Mouse (Mus musculus) mouse embryonic stem cell (cell line): ENCODE measurements around the gene Myo18a.

Experiments
- in situ Hi-C, 2 experiments: fragments of 300-500 bp; cut with MboI; formaldehyde crosslinking; loops; 1 replicate in 1 of 2; 3 replicates in 1 of 2; pipeline ENCODE4 v1.14.3; 2019 to 2020; ENCODE audit warnings: low sequenced_read_pairs in 2 of 2, low pct_unique_long_range_greater_than_20kb in 1 of 2, mixed read lengths in 1 of 2; ENCODE audit not compliant: unreplicated experiment in 1 of 2

Myo18a gene

GRCm38 (mm10) chr11:77850401-77851244, 87.6 kb downstream of the Myo18a start:
- in situ Hi-C loops: no loop called here

- in situ Hi-C loops: no loop called here
Observed at GRCm38 (mm10) chr11:77851483-77852010, 88.5 kb downstream of the Myo18a start.

GRCm38 (mm10) chr11:77852195-77852594, 89.1 kb downstream of the Myo18a start:
- in situ Hi-C loops: no loop called here

- in situ Hi-C loops: no loop called here
Observed at GRCm38 (mm10) chr11:77852941-77853668, 90.1 kb downstream of the Myo18a start.

GRCm38 (mm10) chr11:77854641-77855040, 91.6 kb downstream of the Myo18a start:
- in situ Hi-C loops: no loop called here

GRCm38 (mm10) chr11:77855396-77855795, 92.3 kb downstream of the Myo18a start:
- in situ Hi-C loops: no loop called here

GRCm38 (mm10) chr11:77857089-77857488, 94.0 kb downstream of the Myo18a start:
- in situ Hi-C loops: no loop called here

GRCm38 (mm10) chr11:77858589-77858988, 95.5 kb downstream of the Myo18a start:
- in situ Hi-C loops: no loop called here

- in situ Hi-C loops: no loop called here
Observed at GRCm38 (mm10) chr11:77860947-77861346, 97.9 kb downstream of the Myo18a start.

GRCm38 (mm10) chr11:77862887-77863286, 99.8 kb downstream of the Myo18a start:
- in situ Hi-C loops: no loop called here

GRCm38 (mm10) chr11:77864771-77865170, 101.7 kb downstream of the Myo18a start:
- in situ Hi-C loops: no loop called here

GRCm38 (mm10) chr11:77867419-77868083, 104.5 kb downstream of the Myo18a start:
- in situ Hi-C loops: no loop called here

- in situ Hi-C loops: no loop called here
Observed at GRCm38 (mm10) chr11:77871436-77871835, 108.4 kb downstream of the Myo18a start.

GRCm38 (mm10) chr11:77872236-77872635, 109.2 kb downstream of the Myo18a start:
- in situ Hi-C loops: no loop called here

- in situ Hi-C loops: no loop called here
Observed at GRCm38 (mm10) chr11:77872685-77873084, 109.6 kb downstream of the Myo18a start.

- in situ Hi-C loops: no loop called here
Observed at GRCm38 (mm10) chr11:77873116-77873515, 110.1 kb downstream of the Myo18a start.

- in situ Hi-C loops: no loop called here
Observed at GRCm38 (mm10) chr11:77874685-77875231, 111.7 kb downstream of the Myo18a start.

- in situ Hi-C loops: no loop called here
Observed at GRCm38 (mm10) chr11:77875269-77875668, 112.2 kb downstream of the Myo18a start.
